Mouse (Mus musculus): ENCODE measurements at regions not wholly inside any gene's neighbourhood (a gene's known extent, or its start where the extent isn't known, plus 50 kb on each side); places are given as distances from the start of the nearest gene placed in this dataset.

DNA sequence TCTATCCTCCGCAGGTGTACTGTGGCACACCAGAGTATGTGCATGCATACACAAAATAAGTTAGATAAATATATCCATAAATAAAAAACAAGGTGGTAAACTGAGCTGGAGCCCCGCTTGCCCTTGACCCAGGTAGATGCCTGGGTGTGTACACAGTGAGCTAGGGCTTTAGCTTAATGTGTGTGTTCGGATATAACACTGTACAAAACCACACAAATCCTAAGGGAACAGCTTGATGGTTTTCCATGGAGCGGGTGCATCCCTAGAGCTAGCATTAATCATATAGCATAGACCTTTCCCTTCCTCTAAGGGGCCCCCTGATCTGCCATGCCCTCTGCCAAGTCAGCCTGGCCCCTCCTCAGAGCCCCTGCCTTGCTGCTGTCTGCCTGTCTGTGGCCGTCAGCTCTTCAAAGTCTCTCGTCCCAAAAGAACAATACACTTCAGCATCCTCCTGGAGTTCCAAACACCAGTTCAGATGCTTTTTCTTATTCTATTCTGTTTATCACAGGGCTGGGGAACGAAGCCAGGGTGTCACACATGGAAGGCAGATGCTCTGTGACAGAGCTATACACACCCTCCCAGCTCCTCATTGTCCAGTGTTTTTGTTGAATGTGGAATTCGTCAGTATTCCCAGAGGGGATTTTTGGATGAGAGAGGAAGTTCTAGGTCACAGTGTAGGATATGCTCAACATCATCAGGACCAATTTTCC lies 230.1 kb downstream of the Prdm2 start:
- Histone ChIP-seq H3K4me3 (replicated peaks; ENCODE audit: low read length) (no peak overlapping the region), H3K4me2 (ENCODE audit: low read depth, low read length) (no peak overlapping the region), H3K9ac (ENCODE audit: low read length) (no peak overlapping the region), H3K4me1 (ENCODE audit: control insufficient read depth, insufficient read depth, low read length) (no peaks in the 10 kb centered on the region), H3K27ac (ENCODE audit: low read length) (no peak overlapping the region), H3K36me3 (ENCODE audit: control insufficient read depth, insufficient read depth, low read length) (no peaks in the 10 kb centered on the region), H3K9me3 (replicated peaks; ENCODE audit: control insufficient read depth, low read length) (no peaks in the 10 kb centered on the region), H3K27me3 (ENCODE audit: control insufficient read depth, insufficient read depth, low read length) (no peaks in the 10 kb centered on the region)
- WGBS = 59% methylated on average over 8 of the region's 8 CpGs
- no peak for ATAC-seq (ENCODE audit: insufficient read depth, low FRiP score)

- 75% methylated on average over 11 of the region's 11 CpGs for WGBS
- no peaks in the 10 kb centered on the region for H3K9me3 ChIP-seq (replicated peaks; ENCODE audit: control insufficient read depth, low read length)
- H3K4me1 ChIP-seq (ENCODE audit: control insufficient read depth, insufficient read depth, low read length) = no peaks in the 10 kb centered on the region
- H3K4me3 ChIP-seq (replicated peaks; ENCODE audit: low read length) = no peak overlapping the region
- H3K4me2 ChIP-seq (ENCODE audit: low read depth, low read length) = no peak overlapping the region
- no peaks in the 10 kb centered on the region for H3K36me3 ChIP-seq (ENCODE audit: control insufficient read depth, insufficient read depth, low read length)
- no peak overlapping the region for H3K27ac ChIP-seq (ENCODE audit: low read length)
- ATAC-seq (ENCODE audit: insufficient read depth, low FRiP score) = no peak
- no peak overlapping the region for H3K9ac ChIP-seq (ENCODE audit: low read length)
- no peaks in the 10 kb centered on the region for H3K27me3 ChIP-seq (ENCODE audit: control insufficient read depth, insufficient read depth, low read length)
These were observed 237.2 kb downstream of the Prdm2 start for GRCm38 (mm10) chr4:142975620-142976019.

- 61% methylated on average over 4 of the region's 4 CpGs for WGBS
- Histone ChIP-seq H3K4me3 (replicated peaks; ENCODE audit: low read length) (no peak overlapping the region), H3K27me3 (ENCODE audit: control insufficient read depth, insufficient read depth, low read length) (no peaks in the 10 kb centered on the region), H3K9ac (ENCODE audit: low read length) (no peak overlapping the region), H3K36me3 (ENCODE audit: control insufficient read depth, insufficient read depth, low read length) (no peaks in the 10 kb centered on the region), H3K9me3 (replicated peaks; ENCODE audit: control insufficient read depth, low read length) (no peaks in the 10 kb centered on the region), H3K4me2 (ENCODE audit: low read depth, low read length) (no peak overlapping the region), H3K4me1 (ENCODE audit: control insufficient read depth, insufficient read depth, low read length) (no peaks in the 10 kb centered on the region), H3K27ac (ENCODE audit: low read length) (no peak overlapping the region)
- no peak for ATAC-seq (ENCODE audit: insufficient read depth, low FRiP score)
These were observed 242.8 kb downstream of the Prdm2 start for GRCm38 (mm10) chr4:142970040-142970439.

DNA sequence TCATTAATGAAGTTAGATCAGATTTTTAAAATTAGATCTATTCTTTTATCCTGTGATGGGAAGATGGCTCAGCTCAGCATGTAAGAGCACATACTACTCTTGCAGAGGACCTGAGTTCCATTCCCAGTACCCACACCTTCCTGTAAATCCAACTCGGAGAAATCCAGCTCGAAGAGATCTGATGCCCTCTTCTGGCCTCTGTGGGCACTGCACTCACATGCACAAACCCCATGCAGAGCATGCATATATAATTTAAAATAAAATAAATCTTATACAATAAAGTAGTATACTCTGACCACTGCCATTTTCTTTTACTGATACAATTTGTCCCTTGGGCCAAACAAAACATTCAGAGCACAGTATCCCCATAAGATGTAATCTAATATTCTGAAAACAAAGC lies 245.2 kb downstream of the Prdm2 start:
- no peaks in the 10 kb centered on the region for H3K9me3 ChIP-seq (replicated peaks; ENCODE audit: control insufficient read depth, low read length)
- 86% methylated on average over 2 of the region's 2 CpGs for whole genome bisulfite sequencing
- H3K4me3 ChIP-seq (replicated peaks; ENCODE audit: low read length) = no peak overlapping the region
- no peak overlapping the region for H3K4me2 ChIP-seq (ENCODE audit: low read depth, low read length)
- no peak for ATAC-seq (ENCODE audit: insufficient read depth, low FRiP score)
- H3K36me3 ChIP-seq (ENCODE audit: control insufficient read depth, insufficient read depth, low read length) = no peaks in the 10 kb centered on the region
- no peaks in the 10 kb centered on the region for H3K4me1 ChIP-seq (ENCODE audit: control insufficient read depth, insufficient read depth, low read length)
- H3K27me3 ChIP-seq (ENCODE audit: control insufficient read depth, insufficient read depth, low read length) = no peaks in the 10 kb centered on the region
- no peak overlapping the region for H3K27ac ChIP-seq (ENCODE audit: low read length)
- H3K9ac ChIP-seq (ENCODE audit: low read length) = no peak overlapping the region

DNA sequence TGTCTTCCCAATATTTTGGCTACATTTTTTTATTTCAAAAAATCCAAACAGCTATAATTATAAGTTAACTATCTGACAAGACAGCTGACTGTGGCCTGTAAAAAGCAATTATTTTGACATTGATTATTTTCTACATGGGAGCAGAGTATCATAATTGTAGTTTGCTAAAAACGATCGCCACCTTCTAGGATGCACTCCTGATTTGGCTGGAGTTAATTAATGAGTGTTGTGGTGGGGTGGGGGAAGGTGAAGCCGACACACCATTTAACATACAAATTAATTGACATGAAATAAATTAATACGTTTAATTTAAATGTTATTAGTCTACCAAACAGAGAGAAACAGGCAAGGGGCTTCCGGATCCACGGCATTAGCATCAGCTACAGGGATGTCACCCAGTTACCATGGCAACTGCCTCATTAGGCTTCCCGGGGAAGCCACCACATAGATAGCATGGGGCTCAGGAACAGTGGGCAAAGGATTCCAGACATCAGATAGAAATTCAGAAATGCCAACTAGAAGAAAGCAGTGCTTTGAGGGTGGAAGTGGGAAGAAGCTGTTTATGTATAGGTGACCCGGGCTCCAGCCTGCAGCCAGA lies 255.9 kb downstream of the Prdm2 start:
- Histone ChIP-seq H3K9ac (ENCODE audit: low read length) (no peak overlapping the region), H3K4me2 (ENCODE audit: low read depth, low read length) (no peak overlapping the region), H3K4me1 (ENCODE audit: control insufficient read depth, insufficient read depth, low read length) (no peaks in the 10 kb centered on the region), H3K27me3 (ENCODE audit: control insufficient read depth, insufficient read depth, low read length) (no peaks in the 10 kb centered on the region), H3K4me3 (replicated peaks; ENCODE audit: low read length) (no peak overlapping the region), H3K36me3 (ENCODE audit: control insufficient read depth, insufficient read depth, low read length) (no peaks in the 10 kb centered on the region), H3K27ac (ENCODE audit: low read length) (no peak overlapping the region), H3K9me3 (replicated peaks; ENCODE audit: control insufficient read depth, low read length) (no peaks in the 10 kb centered on the region)
- ATAC-seq (ENCODE audit: insufficient read depth, low FRiP score) = no peak
- 69% methylated on average over 8 of the region's 8 CpGs for WGBS

DNA sequence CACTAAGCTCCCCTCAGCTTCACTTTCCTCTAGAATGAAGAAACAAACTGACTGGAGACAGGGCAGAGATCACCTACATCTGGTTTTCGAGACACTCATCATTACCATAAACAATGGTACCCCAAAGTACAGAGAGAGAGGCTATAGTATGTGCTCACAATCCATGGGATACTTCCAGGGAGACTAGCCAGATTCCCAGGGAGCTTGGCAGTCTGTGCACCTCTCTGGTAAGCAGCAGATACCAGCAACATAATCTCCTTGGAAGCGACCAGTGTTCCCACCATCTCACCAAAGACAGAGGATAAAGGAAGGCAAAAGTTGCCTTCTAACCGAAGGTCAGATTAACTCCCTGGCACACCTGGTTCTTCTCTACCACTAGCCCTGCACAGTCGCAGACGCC lies 256.4 kb downstream of the Prdm2 start:
- 86% methylated on average over 5 of the region's 5 CpGs for WGBS

GRCm38 (mm10) chr4:142953724-142954123 lies 259.1 kb downstream of the Prdm2 start:
- WGBS = 60% methylated on average over 9 of the region's 9 CpGs
- no peak overlapping the region for H3K27ac ChIP-seq (ENCODE audit: low read length)
- no peak for ATAC-seq (ENCODE audit: insufficient read depth, low FRiP score)

More for the DNA sequence above, 256.4 kb downstream of the Prdm2 start:
- H3K9ac ChIP-seq (ENCODE audit: low read length) = no peak overlapping the region
- H3K27me3 ChIP-seq (ENCODE audit: control insufficient read depth, insufficient read depth, low read length) = no peaks in the 10 kb centered on the region
- H3K4me1 ChIP-seq (ENCODE audit: control insufficient read depth, insufficient read depth, low read length) = no peaks in the 10 kb centered on the region
- no peaks in the 10 kb centered on the region for H3K36me3 ChIP-seq (ENCODE audit: control insufficient read depth, insufficient read depth, low read length)
- ATAC-seq (ENCODE audit: insufficient read depth, low FRiP score) = no peak
- H3K27ac ChIP-seq (ENCODE audit: low read length) = no peak overlapping the region
- no peak overlapping the region for H3K4me2 ChIP-seq (ENCODE audit: low read depth, low read length)
- H3K4me3 ChIP-seq (replicated peaks; ENCODE audit: low read length) = no peak overlapping the region
- H3K9me3 ChIP-seq (replicated peaks; ENCODE audit: control insufficient read depth, low read length) = no peaks in the 10 kb centered on the region

DNA sequence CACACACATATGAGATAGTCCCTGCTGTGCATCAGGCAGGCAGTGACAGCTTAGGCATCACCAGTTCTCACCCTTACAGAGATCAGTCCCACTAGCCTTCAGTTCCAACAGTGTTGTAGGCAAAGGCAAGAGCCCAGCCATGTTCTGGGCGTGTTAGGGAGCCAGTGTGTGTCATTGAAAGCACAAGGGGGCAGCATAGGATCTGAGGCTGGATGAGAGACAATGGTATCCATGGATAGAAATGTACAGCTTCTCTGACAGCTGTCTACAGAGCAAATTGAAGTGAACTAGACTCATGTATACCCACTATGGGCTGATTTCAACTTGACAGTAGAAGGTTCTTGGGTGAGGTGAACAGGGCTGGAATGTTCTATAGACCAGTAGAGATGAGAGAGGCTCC lies 259.9 kb downstream of the Prdm2 start:
- no peaks in the 10 kb centered on the region for H3K36me3 ChIP-seq (ENCODE audit: control insufficient read depth, insufficient read depth, low read length)
- no peak overlapping the region for H3K27ac ChIP-seq (ENCODE audit: low read length)
- WGBS = 63% methylated on average over 1 of the region's 1 CpGs
- ATAC-seq (ENCODE audit: insufficient read depth, low FRiP score) = no peak
- H3K4me2 ChIP-seq (ENCODE audit: low read depth, low read length) = no peak overlapping the region
- H3K9me3 ChIP-seq (replicated peaks; ENCODE audit: control insufficient read depth, low read length) = no peaks in the 10 kb centered on the region
- no peak overlapping the region for H3K4me3 ChIP-seq (replicated peaks; ENCODE audit: low read length)
- no peak overlapping the region for H3K9ac ChIP-seq (ENCODE audit: low read length)
- no peaks in the 10 kb centered on the region for H3K4me1 ChIP-seq (ENCODE audit: control insufficient read depth, insufficient read depth, low read length)
- H3K27me3 ChIP-seq (ENCODE audit: control insufficient read depth, insufficient read depth, low read length) = no peaks in the 10 kb centered on the region

More at GRCm38 (mm10) chr4:142953724-142954123, 259.1 kb downstream of the Prdm2 start:
- no peaks in the 10 kb centered on the region for H3K9me3 ChIP-seq (replicated peaks; ENCODE audit: control insufficient read depth, low read length)
- H3K9ac ChIP-seq (ENCODE audit: low read length) = no peak overlapping the region
- no peak overlapping the region for H3K4me2 ChIP-seq (ENCODE audit: low read depth, low read length)
- H3K36me3 ChIP-seq (ENCODE audit: control insufficient read depth, insufficient read depth, low read length) = no peaks in the 10 kb centered on the region
- H3K4me3 ChIP-seq (replicated peaks; ENCODE audit: low read length) = no peak overlapping the region
- no peaks in the 10 kb centered on the region for H3K27me3 ChIP-seq (ENCODE audit: control insufficient read depth, insufficient read depth, low read length)
- no peaks in the 10 kb centered on the region for H3K4me1 ChIP-seq (ENCODE audit: control insufficient read depth, insufficient read depth, low read length)

GRCm38 (mm10) chr4:142947673-142948072 lies 265.1 kb downstream of the Prdm2 start:
- H3K9me3 ChIP-seq (replicated peaks; ENCODE audit: control insufficient read depth, low read length) = no peaks in the 10 kb centered on the region
- WGBS = 63% methylated on average over 6 of the region's 6 CpGs
- H3K9ac ChIP-seq (ENCODE audit: low read length) = no peak overlapping the region
- H3K27me3 ChIP-seq (ENCODE audit: control insufficient read depth, insufficient read depth, low read length) = no peaks in the 10 kb centered on the region
- no peak overlapping the region for H3K27ac ChIP-seq (ENCODE audit: low read length)
- no peaks in the 10 kb centered on the region for H3K4me1 ChIP-seq (ENCODE audit: control insufficient read depth, insufficient read depth, low read length)
- ATAC-seq (ENCODE audit: insufficient read depth, low FRiP score) = no peak
- H3K4me3 ChIP-seq (replicated peaks; ENCODE audit: low read length) = no peak overlapping the region
- no peak overlapping the region for H3K4me2 ChIP-seq (ENCODE audit: low read depth, low read length)
- no peaks in the 10 kb centered on the region for H3K36me3 ChIP-seq (ENCODE audit: control insufficient read depth, insufficient read depth, low read length)

Measured in stomach, embryonic 16.5 days (tissue).